Mouse (Mus musculus) adrenal gland, adult (tissue): ENCODE results near the gene Sgip1.

Source experiments
- DNase-seq, 2 experiments: peaks; one replicate each; pipeline ENCODE4 v3.0.0; 2022 to 2023; ENCODE audit warnings: low spot score in 1 of 2; ENCODE audit not compliant: inconsistent age in 2 of 2

Sgip1 gene

GRCm38 (mm10) chr4:102833726-102834125 lies 92.6 kb downstream of the Sgip1 start:
- no peak for DNase-seq

GRCm38 (mm10) chr4:102834710-102835109 lies 93.6 kb downstream of the Sgip1 start:
- no peak for DNase-seq

- DNase-seq: no peak
Measured at GRCm38 (mm10) chr4:102840062-102840798, 99.1 kb downstream of the Sgip1 start.

- no peak for DNase-seq
Measured at GRCm38 (mm10) chr4:102840956-102841729, 100.0 kb downstream of the Sgip1 start.

- no peak for DNase-seq
Measured at GRCm38 (mm10) chr4:102850498-102850897, 109.4 kb downstream of the Sgip1 start.

- DNase-seq: no peak
Measured at GRCm38 (mm10) chr4:102851161-102851560, 110.1 kb downstream of the Sgip1 start.

- no peak for DNase-seq
Measured at GRCm38 (mm10) chr4:102852290-102852689, 111.2 kb downstream of the Sgip1 start.

- DNase-seq: no peak
Measured at GRCm38 (mm10) chr4:102852808-102853207, 111.7 kb downstream of the Sgip1 start.

GRCm38 (mm10) chr4:102853330-102854022 lies 112.4 kb downstream of the Sgip1 start:
- DNase-seq: no peak

- DNase-seq: peak; percentile 12 to 46
Measured at GRCm38 (mm10) chr4:102854928-102855892, 114.1 kb downstream of the Sgip1 start.

GRCm38 (mm10) chr4:102856086-102856485 lies 115.0 kb downstream of the Sgip1 start:
- DNase-seq: no peak

GRCm38 (mm10) chr4:102859259-102860194 lies 118.4 kb downstream of the Sgip1 start:
- DNase-seq: peak; percentile 11 to 73

GRCm38 (mm10) chr4:102862751-102863710 lies 121.9 kb downstream of the Sgip1 start:
- no peak for DNase-seq

GRCm38 (mm10) chr4:102866531-102866930 lies 125.4 kb downstream of the Sgip1 start:
- DNase-seq: no peak

- DNase-seq: no peak
Measured at GRCm38 (mm10) chr4:102871274-102871673, 130.2 kb downstream of the Sgip1 start.

- DNase-seq: peak in 1 of 2 experiments; percentile 54
Measured at GRCm38 (mm10) chr4:102883142-102883541, 142.0 kb downstream of the Sgip1 start.

- no peak for DNase-seq
Measured at GRCm38 (mm10) chr4:102884228-102884627, 143.1 kb downstream of the Sgip1 start.

- DNase-seq: peak in 1 of 2 experiments; percentile 53
Measured at GRCm38 (mm10) chr4:102886459-102886858, 145.4 kb downstream of the Sgip1 start.
